Mouse (Mus musculus) kidney, adult 2 months (tissue): ENCODE data around the gene Disp2. TPM values are rescaled to one million over a fixed set of nuclear protein-coding genes. Genes with fewer than 3 reads are reported as not detected.
A peak's percentile ranks its signal among the peaks of the same experiment; 100 is the strongest.

Experiments
- DNase-seq: peaks from one replicate; pipeline ENCODE4 v3.0.0; 2021
- H3K27ac ChIP-seq: fragments of 200-500 bp; 2 replicates; pipeline ENCODE4 v1.5.1; 2012; ENCODE audit warnings: low read depth, low read length, control low read depth, inconsistent platforms; ENCODE audit not compliant: insufficient read depth
- H3K27me3 ChIP-seq: fragments of 200-500 bp; replicated peaks from 2 replicates; pipeline ENCODE4 v1.6.1; 2012; ENCODE audit warnings: mild to moderate bottlenecking, moderate library complexity, low read length, inconsistent platforms; ENCODE audit not compliant: control insufficient read depth, insufficient read depth
- H3K36me3 ChIP-seq: fragments of 200-500 bp; 2 replicates; pipeline ENCODE4 v1.6.1; 2012; ENCODE audit warnings: mild to moderate bottlenecking, moderate library complexity, low read length, inconsistent platforms; ENCODE audit not compliant: control insufficient read depth, insufficient read depth
- H3K4me1 ChIP-seq: fragments of 200-500 bp; 2 replicates; pipeline ENCODE4 v1.6.1; 2011; ENCODE audit warnings: low read length; ENCODE audit not compliant: control insufficient read depth, insufficient read depth
- H3K4me3 ChIP-seq: fragments of 200-500 bp; 2 replicates; pipeline ENCODE4 v1.5.1; 2011; ENCODE audit warnings: mild to moderate bottlenecking, low read depth, low read length, control low read depth; ENCODE audit not compliant: insufficient read depth
- CTCF ChIP-seq: fragments of 200-500 bp; conservative IDR thresholded peaks from 2 replicates; pipeline ENCODE4 v1.5.1; 2011; ENCODE audit warnings: low read depth, mild to moderate bottlenecking, control low read depth, low read length, moderate library complexity, mixed read lengths; ENCODE audit not compliant: insufficient read depth, insufficient read length
- POLR2A ChIP-seq: fragments of 200-500 bp; IDR thresholded peaks from one replicate; pipeline ENCODE4 v1.6.1; 2011; ENCODE audit warnings: low read depth, low read length, control low read depth
- WGBS: fragments of 180-500 bp; shearing (Covaris S2); methylation state at CpG from one replicate; pipeline ENCODE4 v1.1.7; 2018; 5-methylcytosine and 5-hydroxymethylcytosine counted together
- polyA plus RNA-seq: library from polyadenylated mRNA; depleted of rRNA; stranded (reverse); fragments of >200 nt; gene quantifications from 2 replicates; pipeline ENCODE4 v1.2.3, GENCODE M21; 2012

Disp2 gene
- polyA plus RNA-seq, 1 experiment = 0.67 TPM

- DNase-seq = peak; percentile 72
- 33% methylated on average over 8 of the region's 8 CpGs for WGBS
- H3K4me3 ChIP-seq = no peak overlapping the region
- peak; percentile 69 for TF ChIP-seq CTCF
- TF ChIP-seq POLR2A = no peak
- no peak overlapping the region for H3K27ac ChIP-seq
- peaks cover 9% of the 10 kb centered on the region; the same call in 1 of the 2 replicates for H3K4me1 ChIP-seq
- H3K36me3 ChIP-seq = no peaks in the 10 kb centered on the region
- no peaks in the 10 kb centered on the region for H3K27me3 ChIP-seq
Observed at GRCm38 (mm10) chr2:118743261-118743943, 36.1 kb upstream of the Disp2 start.

GRCm38 (mm10) chr2:118744621-118745020, 34.9 kb upstream of the Disp2 start:
- H3K36me3 ChIP-seq = no peaks in the 10 kb centered on the region
- no peak overlapping the region for H3K27ac ChIP-seq
- WGBS = 32% methylated on average over 7 of the region's 7 CpGs
- no peak for DNase-seq
- no peaks in the 10 kb centered on the region for H3K27me3 ChIP-seq
- TF ChIP-seq CTCF (no peak), POLR2A (no peak)
- H3K4me3 ChIP-seq = no peak overlapping the region
- H3K4me1 ChIP-seq = peaks cover 9% of the 10 kb centered on the region; the same call in 1 of the 2 replicates

GRCm38 (mm10) chr2:118745232-118745884, 34.2 kb upstream of the Disp2 start, which contains the start of gene Inafm2:
Inafm2 (plus strand) TSS chr2:118745758.
- Histone ChIP-seq H3K27ac (no peak within 1 kb of the TSS), H3K4me1 (peaks cover 9% of the 10 kb centered on the region; the same call in 1 of the 2 replicates), H3K36me3 (no peaks in the 10 kb centered on the region), H3K4me3 (peak within 1 kb of the TSS; percentile 79), H3K27me3 (no peaks in the 10 kb centered on the region)
- peak; percentile 94 for DNase-seq
- WGBS = 7% methylated on average over 57 of the region's 57 CpGs
- TF ChIP-seq CTCF (no peak), POLR2A (no peak)

- Histone ChIP-seq H3K36me3 (no peaks in the 10 kb centered on the region), H3K27me3 (no peaks in the 10 kb centered on the region), H3K4me3 (peak overlapping the region; percentile 79), H3K27ac (no peak overlapping the region), H3K4me1 (peaks cover 9% of the 10 kb centered on the region; the same call in 1 of the 2 replicates)
- 2% methylated on average over 109 of the region's 113 CpGs for WGBS
- peak; percentile 41 for DNase-seq
- TF ChIP-seq POLR2A = no peak
- TF ChIP-seq CTCF = no peak
Observed at GRCm38 (mm10) chr2:118745915-118746901, 33.3 kb upstream of the Disp2 start.

- 50% methylated on average over 10 of the region's 10 CpGs for WGBS
- TF ChIP-seq POLR2A (no peak), CTCF (no peak)
- Histone ChIP-seq H3K27ac (no peak overlapping the region), H3K27me3 (no peaks in the 10 kb centered on the region), H3K36me3 (no peaks in the 10 kb centered on the region), H3K4me3 (no peak overlapping the region), H3K4me1 (peaks cover 9% of the 10 kb centered on the region; the same call in 1 of the 2 replicates)
- DNase-seq = peak; percentile 43
Observed at GRCm38 (mm10) chr2:118747301-118747960, 32.1 kb upstream of the Disp2 start.

GRCm38 (mm10) chr2:118749341-118749884, 30.1 kb upstream of the Disp2 start:
- Histone ChIP-seq H3K4me1 (peaks cover 9% of the 10 kb centered on the region; the same call in 1 of the 2 replicates), H3K36me3 (no peaks in the 10 kb centered on the region), H3K4me3 (no peak overlapping the region), H3K27ac (no peak overlapping the region), H3K27me3 (no peaks in the 10 kb centered on the region)
- WGBS = 87% methylated on average over 10 of the region's 10 CpGs
- no peak for TF ChIP-seq POLR2A
- DNase-seq = no peak
